Mouse (Mus musculus): ENCODE measurements around the gene Sbds. TPM values are rescaled to one million over a fixed set of nuclear protein-coding genes. Genes with fewer than 3 reads are reported as not detected.

Gene Sbds
- polyA plus RNA-seq, 1 experiment from 2014 or later = 60.3 TPM

DNA sequence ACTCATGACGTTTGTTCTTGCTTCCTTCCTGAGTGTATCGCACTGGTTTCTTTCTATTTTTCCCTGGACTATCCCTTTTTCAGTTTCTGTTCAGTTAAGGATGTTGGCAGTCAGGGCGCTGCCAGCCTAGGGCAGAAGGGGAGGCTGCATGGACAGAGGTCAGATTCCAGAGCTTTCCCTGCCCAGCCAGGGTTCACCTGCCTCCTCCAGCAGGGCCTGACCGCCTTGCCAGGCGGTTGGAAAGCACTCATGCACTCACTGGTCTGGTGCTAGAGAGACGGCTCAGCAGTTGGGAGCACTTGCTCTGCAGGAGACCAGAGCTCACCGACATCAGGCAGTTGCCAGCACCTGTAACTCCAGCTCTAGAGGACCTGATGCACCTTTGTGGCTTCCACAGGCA lies 16.1 kb downstream of the Sbds start:
- H3K9ac ChIP-seq (replicated peaks; ENCODE audit: low read depth, low read length) = no peak overlapping the region
- no peak for ATAC-seq
- H3K36me3 ChIP-seq (ENCODE audit: control insufficient read depth, insufficient read depth) = peaks cover 53% of the 10 kb centered on the region
- no peaks in the 10 kb centered on the region for H3K27me3 ChIP-seq (replicated peaks; ENCODE audit: control insufficient read depth, insufficient read depth, low read length)
- no peaks in the 10 kb centered on the region for H3K9me3 ChIP-seq (ENCODE audit: control insufficient read depth, low read length)
- no peaks in the 10 kb centered on the region for H3K4me1 ChIP-seq (replicated peaks; ENCODE audit: control insufficient read depth, insufficient read depth, low read length)
- H3K4me2 ChIP-seq (ENCODE audit: low read length) = no peak overlapping the region
- H3K4me3 ChIP-seq (replicated peaks; ENCODE audit: low read length) = no peak overlapping the region
- no peak overlapping the region for H3K27ac ChIP-seq (ENCODE audit: low read length)
- WGBS = 90% methylated on average over 7 of the region's 7 CpGs

DNA sequence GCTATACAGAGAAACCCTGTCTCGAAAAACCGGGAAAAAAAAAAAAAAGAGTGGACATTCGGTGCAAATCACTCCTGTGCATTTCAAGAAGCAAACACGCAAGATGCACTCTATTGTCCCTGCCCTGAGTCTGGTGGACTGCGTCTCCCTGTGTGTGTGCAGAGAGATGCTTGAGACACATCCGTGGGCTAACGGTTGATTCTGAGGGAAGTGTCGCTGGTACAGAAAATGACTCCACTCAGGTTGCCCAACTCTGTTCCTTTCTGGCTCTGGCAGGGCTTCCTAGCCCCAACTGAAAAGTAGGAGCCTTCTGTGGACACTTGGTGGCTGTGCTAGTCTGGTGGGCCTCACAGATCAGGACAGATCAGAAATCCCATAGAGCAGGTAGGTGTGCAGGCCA lies 19.0 kb downstream of the Sbds start:
- no peak for ATAC-seq

DNA sequence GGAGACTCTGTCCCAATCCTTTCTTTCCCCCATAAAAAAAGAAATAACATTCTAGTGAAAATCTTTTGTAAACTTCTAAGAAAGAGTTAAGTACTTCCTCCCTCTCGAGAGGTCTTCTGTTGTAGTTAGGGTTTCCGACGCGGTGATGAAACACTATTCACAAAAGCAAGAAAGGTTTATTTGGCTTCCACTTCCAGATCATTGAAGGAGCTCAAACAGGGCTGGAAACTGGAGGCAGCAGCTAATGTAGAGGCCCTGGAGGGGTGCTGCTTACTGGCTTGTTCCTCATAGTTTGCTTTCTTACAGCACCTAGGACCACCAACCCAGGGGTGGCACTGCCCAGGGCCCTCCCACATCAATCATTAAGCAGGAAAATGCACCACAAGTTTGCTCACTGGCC lies 27.2 kb downstream of the Sbds start:
- Histone ChIP-seq H3K9me3 (ENCODE audit: control insufficient read depth, low read length) (no peaks in the 10 kb centered on the region), H3K4me1 (replicated peaks; ENCODE audit: control insufficient read depth, insufficient read depth, low read length) (peaks cover 10% of the 10 kb centered on the region), H3K27me3 (replicated peaks; ENCODE audit: control insufficient read depth, insufficient read depth, low read length) (no peaks in the 10 kb centered on the region), H3K9ac (replicated peaks; ENCODE audit: low read depth, low read length) (no peak overlapping the region), H3K36me3 (ENCODE audit: control insufficient read depth, insufficient read depth) (peaks cover 18% of the 10 kb centered on the region), H3K27ac (ENCODE audit: low read length) (no peak overlapping the region), H3K4me2 (ENCODE audit: low read length) (no peak overlapping the region), H3K4me3 (replicated peaks; ENCODE audit: low read length) (no peak overlapping the region)
- no peak for ATAC-seq
- WGBS = 75% methylated on average over 4 of the region's 4 CpGs

More for the DNA sequence above, 19.0 kb downstream of the Sbds start:
- Histone ChIP-seq H3K4me2 (ENCODE audit: low read length) (no peak overlapping the region), H3K4me3 (replicated peaks; ENCODE audit: low read length) (no peak overlapping the region), H3K9me3 (ENCODE audit: control insufficient read depth, low read length) (no peaks in the 10 kb centered on the region), H3K27me3 (replicated peaks; ENCODE audit: control insufficient read depth, insufficient read depth, low read length) (no peaks in the 10 kb centered on the region), H3K4me1 (replicated peaks; ENCODE audit: control insufficient read depth, insufficient read depth, low read length) (no peaks in the 10 kb centered on the region), H3K9ac (replicated peaks; ENCODE audit: low read depth, low read length) (no peak overlapping the region), H3K36me3 (ENCODE audit: control insufficient read depth, insufficient read depth) (peaks cover 73% of the 10 kb centered on the region), H3K27ac (ENCODE audit: low read length) (no peak overlapping the region)
- WGBS = 93% methylated on average over 8 of the region's 8 CpGs

- no peak for ATAC-seq
- H3K9ac ChIP-seq (replicated peaks; ENCODE audit: low read depth, low read length) = no peak overlapping the region
- H3K4me2 ChIP-seq (ENCODE audit: low read length) = no peak overlapping the region
- WGBS = 93% methylated on average over 3 of the region's 3 CpGs
- H3K9me3 ChIP-seq (ENCODE audit: control insufficient read depth, low read length) = no peaks in the 10 kb centered on the region
- H3K36me3 ChIP-seq (ENCODE audit: control insufficient read depth, insufficient read depth) = peaks cover 5% of the 10 kb centered on the region
- no peak overlapping the region for H3K27ac ChIP-seq (ENCODE audit: low read length)
- H3K4me1 ChIP-seq (replicated peaks; ENCODE audit: control insufficient read depth, insufficient read depth, low read length) = peaks cover 15% of the 10 kb centered on the region
- no peaks in the 10 kb centered on the region for H3K27me3 ChIP-seq (replicated peaks; ENCODE audit: control insufficient read depth, insufficient read depth, low read length)
- no peak overlapping the region for H3K4me3 ChIP-seq (replicated peaks; ENCODE audit: low read length)
Measured at GRCm38 (mm10) chr5:130226790-130227189, 28.5 kb downstream of the Sbds start.

- Histone ChIP-seq H3K9me3 (ENCODE audit: control insufficient read depth, low read length) (peaks cover 5% of the 10 kb centered on the region; the same call in 1 of the 2 replicates), H3K4me3 (replicated peaks; ENCODE audit: low read length) (peak overlapping the region; percentile 88), H3K4me2 (ENCODE audit: low read length) (peak overlapping the region; percentile 65), H3K27me3 (replicated peaks; ENCODE audit: control insufficient read depth, insufficient read depth, low read length) (no peaks in the 10 kb centered on the region), H3K9ac (replicated peaks; ENCODE audit: low read depth, low read length) (peak overlapping the region; percentile 76), H3K4me1 (replicated peaks; ENCODE audit: control insufficient read depth, insufficient read depth, low read length) (peaks cover 22% of the 10 kb centered on the region), H3K27ac (ENCODE audit: low read length) (peak overlapping the region; percentile 73), H3K36me3 (ENCODE audit: control insufficient read depth, insufficient read depth) (no peaks in the 10 kb centered on the region)
- under 1% methylated on average over 88 of the region's 88 CpGs for WGBS
- peak; percentile 93 for ATAC-seq
Measured at GRCm38 (mm10) chr5:130222146-130223004, 33.0 kb downstream of the Sbds start.

- under 1% methylated on average over 10 of the region's 10 CpGs for WGBS
- Histone ChIP-seq H3K9me3 (ENCODE audit: control insufficient read depth, low read length) (peaks cover 5% of the 10 kb centered on the region; the same call in 1 of the 2 replicates), H3K36me3 (ENCODE audit: control insufficient read depth, insufficient read depth) (no peaks in the 10 kb centered on the region), H3K9ac (replicated peaks; ENCODE audit: low read depth, low read length) (peak overlapping the region; percentile 76), H3K4me2 (ENCODE audit: low read length) (peak overlapping the region; percentile 54), H3K27ac (ENCODE audit: low read length) (peak overlapping the region; percentile 73), H3K4me1 (replicated peaks; ENCODE audit: control insufficient read depth, insufficient read depth, low read length) (peaks cover 22% of the 10 kb centered on the region), H3K4me3 (replicated peaks; ENCODE audit: low read length) (peak overlapping the region; percentile 88), H3K27me3 (replicated peaks; ENCODE audit: control insufficient read depth, insufficient read depth, low read length) (no peaks in the 10 kb centered on the region)
- peak; percentile 62 for ATAC-seq
Measured at GRCm38 (mm10) chr5:130221760-130222145, 33.6 kb downstream of the Sbds start.

GRCm38 (mm10) chr5:130221316-130221715 lies 34.0 kb downstream of the Sbds start:
- Histone ChIP-seq H3K27ac (ENCODE audit: low read length) (no peak overlapping the region), H3K4me3 (replicated peaks; ENCODE audit: low read length) (peak overlapping the region; percentile 88), H3K4me2 (ENCODE audit: low read length) (peak overlapping the region; percentile 54), H3K9ac (replicated peaks; ENCODE audit: low read depth, low read length) (peak overlapping the region; percentile 76), H3K9me3 (ENCODE audit: control insufficient read depth, low read length) (peaks cover 5% of the 10 kb centered on the region; the same call in 1 of the 2 replicates), H3K36me3 (ENCODE audit: control insufficient read depth, insufficient read depth) (no peaks in the 10 kb centered on the region), H3K27me3 (replicated peaks; ENCODE audit: control insufficient read depth, insufficient read depth, low read length) (no peaks in the 10 kb centered on the region), H3K4me1 (replicated peaks; ENCODE audit: control insufficient read depth, insufficient read depth, low read length) (peaks cover 22% of the 10 kb centered on the region)
- WGBS = 52% methylated on average over 2 of the region's 2 CpGs
- no peak for ATAC-seq

DNA sequence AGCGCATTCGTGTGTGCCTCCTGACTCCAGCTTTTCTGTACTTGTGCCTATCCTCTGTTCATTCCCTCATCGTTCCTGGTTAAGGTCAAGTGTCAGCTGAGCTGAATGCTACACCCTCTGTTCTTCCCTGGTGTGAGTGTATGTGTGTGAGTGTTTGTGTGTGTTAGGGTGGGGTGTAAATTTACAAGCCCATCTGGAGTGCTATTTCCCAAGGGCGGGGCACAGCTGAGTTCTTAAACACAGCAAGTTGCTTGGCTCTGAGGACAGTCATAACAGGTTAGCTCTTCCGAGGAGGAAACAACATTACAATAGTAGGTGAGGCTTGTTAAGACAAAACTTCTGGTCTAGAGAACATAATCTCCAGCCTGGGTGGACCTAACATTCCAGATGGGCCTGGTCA lies 37.0 kb downstream of the Sbds start:
- peaks cover 14% of the 10 kb centered on the region for H3K4me1 ChIP-seq (replicated peaks; ENCODE audit: control insufficient read depth, insufficient read depth, low read length)
- peaks cover 5% of the 10 kb centered on the region; the same call in 1 of the 2 replicates for H3K9me3 ChIP-seq (ENCODE audit: control insufficient read depth, low read length)
- no peak overlapping the region for H3K4me3 ChIP-seq (replicated peaks; ENCODE audit: low read length)
- no peak overlapping the region for H3K9ac ChIP-seq (replicated peaks; ENCODE audit: low read depth, low read length)
- 94% methylated on average over 5 of the region's 5 CpGs for WGBS
- H3K4me2 ChIP-seq (ENCODE audit: low read length) = no peak overlapping the region
- no peak for ATAC-seq
- no peak overlapping the region for H3K27ac ChIP-seq (ENCODE audit: low read length)
- H3K36me3 ChIP-seq (ENCODE audit: control insufficient read depth, insufficient read depth) = no peaks in the 10 kb centered on the region
- H3K27me3 ChIP-seq (replicated peaks; ENCODE audit: control insufficient read depth, insufficient read depth, low read length) = no peaks in the 10 kb centered on the region

DNA sequence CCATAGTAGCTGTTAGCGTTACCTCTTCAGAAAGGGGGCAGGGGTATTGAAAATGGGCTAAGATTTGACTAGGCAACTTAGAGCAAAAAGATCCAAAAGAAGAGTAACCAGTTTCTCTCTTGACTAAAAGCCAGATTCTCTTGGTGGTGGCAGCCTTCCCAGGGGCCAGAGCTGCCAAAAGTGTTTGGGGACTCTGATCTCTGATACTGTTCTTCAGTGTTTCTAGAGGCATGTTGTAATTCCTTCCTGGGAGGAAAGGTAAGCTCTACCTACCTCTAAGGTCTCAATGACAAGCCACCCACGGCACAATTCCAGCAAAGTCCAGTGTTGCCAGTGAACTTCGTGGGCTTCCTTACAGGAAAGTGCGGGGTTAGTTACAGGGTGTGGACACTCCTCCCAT lies 37.9 kb downstream of the Sbds start:
- Histone ChIP-seq H3K27ac (ENCODE audit: low read length) (no peak overlapping the region), H3K4me1 (replicated peaks; ENCODE audit: control insufficient read depth, insufficient read depth, low read length) (peaks cover 7% of the 10 kb centered on the region), H3K36me3 (ENCODE audit: control insufficient read depth, insufficient read depth) (no peaks in the 10 kb centered on the region; the same call in 1 of the 2 replicates), H3K9me3 (ENCODE audit: control insufficient read depth, low read length) (peaks cover 5% of the 10 kb centered on the region; the same call in 1 of the 2 replicates), H3K9ac (replicated peaks; ENCODE audit: low read depth, low read length) (no peak overlapping the region), H3K4me2 (ENCODE audit: low read length) (no peak overlapping the region), H3K4me3 (replicated peaks; ENCODE audit: low read length) (no peak overlapping the region), H3K27me3 (replicated peaks; ENCODE audit: control insufficient read depth, insufficient read depth, low read length) (no peaks in the 10 kb centered on the region)
- WGBS = 94% methylated on average over 4 of the region's 4 CpGs
- no peak for ATAC-seq
